Mouse (Mus musculus): Measurements from ENCODE around the gene Nfyc. TPM values are rescaled to one million over a fixed set of nuclear protein-coding genes. Genes with fewer than 3 reads are reported as not detected.

Gene Nfyc
- polyA plus RNA-seq, 1 experiment from 2014 or later: 106 TPM

DNA sequence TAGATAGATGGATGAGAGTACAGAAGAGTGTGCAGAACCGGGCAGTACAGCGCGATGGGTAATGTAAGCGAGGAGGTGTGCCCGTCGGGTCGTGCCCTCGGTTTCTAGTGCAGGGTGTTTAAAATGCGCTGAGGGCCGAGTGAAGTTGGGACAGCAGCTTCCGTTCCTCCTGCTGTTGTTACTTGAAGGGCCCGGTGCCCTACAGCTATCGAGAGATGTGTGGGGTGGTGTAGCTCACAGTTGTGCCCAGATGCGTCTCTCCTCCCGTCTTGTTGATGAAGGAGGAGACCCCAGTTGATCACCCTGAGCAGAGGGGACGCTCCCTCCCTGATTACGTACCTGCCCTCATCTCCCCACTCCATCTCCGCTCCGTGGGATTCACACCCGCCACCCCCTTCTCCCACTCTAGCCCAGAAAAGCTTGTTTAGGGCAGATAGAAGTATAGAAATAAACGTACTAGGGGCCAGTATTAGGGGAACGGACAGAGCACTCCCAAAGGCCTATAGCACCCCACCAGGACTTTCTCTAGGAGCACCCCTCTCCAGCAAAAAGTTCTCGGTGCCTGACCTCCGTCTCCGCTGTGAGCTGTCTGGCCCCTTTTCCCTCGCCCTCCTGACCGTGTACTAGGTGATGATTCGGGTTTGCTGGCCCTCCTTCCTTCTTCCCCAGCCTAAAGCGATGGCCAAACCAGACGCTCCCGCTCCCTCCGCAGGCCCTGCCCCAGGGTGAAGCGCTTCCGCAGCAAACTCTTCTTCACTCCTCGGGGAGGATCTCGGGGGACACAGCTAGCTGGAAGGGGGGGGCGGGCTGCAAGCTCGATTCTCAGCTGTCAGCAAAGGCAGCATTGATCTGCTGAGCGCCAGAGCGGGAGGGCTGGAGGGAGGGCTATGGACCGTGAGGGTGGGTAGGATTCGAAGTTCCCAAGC lies 83.2 kb downstream of the Nfyc start, which contains the start of gene Kcnq4:
Gene Kcnq4, minus strand, starts transcription at position 672 of the 926 bp plus-strand sequence.
- 2% methylated on average over 42 of the region's 42 CpGs for WGBS
- H3K4me2 ChIP-seq: peak within 1 kb of the TSS; percentile 100
- H3K9ac ChIP-seq: peak within 1 kb of the TSS; percentile 72
- peaks cover 86% of the 10 kb centered on the region for H3K27me3 ChIP-seq
- no peaks in the 10 kb centered on the region for H3K9me3 ChIP-seq
- peak within 1 kb of the TSS; percentile 66 for H3K4me3 ChIP-seq
- peaks cover 22% of the 10 kb centered on the region for H3K4me1 ChIP-seq
- H3K27ac ChIP-seq: no peak within 1 kb of the TSS
- no peaks in the 10 kb centered on the region for H3K36me3 ChIP-seq
- ATAC-seq (ENCODE audit: insufficient number of reproducible peaks, insufficient read depth, low FRiP score, low TSS enrichment, low read depth): no peak

GRCm38 (mm10) chr4:120747243-120747792 lies 84.1 kb downstream of the Nfyc start:
- Histone ChIP-seq H3K36me3 (no peaks in the 10 kb centered on the region), H3K4me1 (peaks cover 22% of the 10 kb centered on the region), H3K27ac (no peak overlapping the region), H3K9ac (peak overlapping the region; percentile 72), H3K4me3 (peak overlapping the region; percentile 66), H3K9me3 (no peaks in the 10 kb centered on the region), H3K4me2 (peak overlapping the region; percentile 100), H3K27me3 (peaks cover 93% of the 10 kb centered on the region)
- ATAC-seq (ENCODE audit: insufficient number of reproducible peaks, insufficient read depth, low FRiP score, low TSS enrichment, low read depth): peak; percentile 49
- 0% methylated on average over 68 of the region's 75 CpGs for WGBS

GRCm38 (mm10) chr4:120746552-120747150 lies 84.7 kb downstream of the Nfyc start:
- Histone ChIP-seq H3K9me3 (no peaks in the 10 kb centered on the region), H3K27ac (no peak overlapping the region), H3K4me2 (peak overlapping the region; percentile 100), H3K36me3 (no peaks in the 10 kb centered on the region), H3K27me3 (peaks cover 94% of the 10 kb centered on the region), H3K4me1 (peaks cover 22% of the 10 kb centered on the region), H3K4me3 (peak overlapping the region; percentile 66), H3K9ac (peak overlapping the region; percentile 72)
- ATAC-seq (ENCODE audit: insufficient number of reproducible peaks, insufficient read depth, low FRiP score, low TSS enrichment, low read depth): 0 out of 2 replicates have a peak, but pooled peaks have one; percentile 1
- 4% methylated on average over 28 of the region's 53 CpGs for WGBS

- Histone ChIP-seq H3K9me3 (no peaks in the 10 kb centered on the region), H3K27ac (no peak overlapping the region), H3K4me2 (peak overlapping the region; percentile 100), H3K27me3 (peaks cover 86% of the 10 kb centered on the region), H3K4me1 (peaks cover 25% of the 10 kb centered on the region), H3K9ac (no peak overlapping the region), H3K36me3 (no peaks in the 10 kb centered on the region), H3K4me3 (peak overlapping the region; percentile 66)
- ATAC-seq (ENCODE audit: insufficient number of reproducible peaks, insufficient read depth, low FRiP score, low TSS enrichment, low read depth): no peak
- WGBS: 27% methylated on average over 10 of the region's 10 CpGs
Observed at GRCm38 (mm10) chr4:120745731-120746551, 85.4 kb downstream of the Nfyc start.

- Histone ChIP-seq H3K27me3 (peaks cover 64% of the 10 kb centered on the region), H3K4me3 (no peak overlapping the region), H3K4me1 (peaks cover 28% of the 10 kb centered on the region), H3K9ac (no peak overlapping the region), H3K9me3 (no peaks in the 10 kb centered on the region), H3K36me3 (no peaks in the 10 kb centered on the region), H3K27ac (no peak overlapping the region), H3K4me2 (no peak overlapping the region)
- no peak for ATAC-seq (ENCODE audit: insufficient number of reproducible peaks, insufficient read depth, low FRiP score, low TSS enrichment, low read depth)
- 70% methylated on average over 3 of the region's 3 CpGs for WGBS
Observed at GRCm38 (mm10) chr4:120743636-120744035, 87.7 kb downstream of the Nfyc start.

DNA sequence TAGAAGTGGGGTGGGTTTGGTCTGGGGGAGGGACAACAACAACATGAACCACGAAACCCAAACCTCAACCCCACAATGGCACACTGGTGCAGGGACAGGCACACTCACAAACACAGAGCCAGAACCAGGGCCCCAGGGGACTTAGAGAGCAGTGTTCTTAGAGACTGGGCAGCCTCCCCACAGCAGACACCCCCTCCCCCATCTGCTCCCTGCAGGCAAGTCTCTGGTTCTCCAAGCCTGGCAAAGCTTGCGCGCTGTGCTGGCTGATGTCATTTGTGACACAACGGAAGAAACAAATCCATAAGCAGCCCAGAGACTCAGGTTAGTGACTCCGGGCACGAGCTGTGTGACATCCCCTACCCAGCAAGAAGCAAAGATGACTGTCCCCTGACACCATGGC lies 90.1 kb downstream of the Nfyc start:
- WGBS: 67% methylated on average over 6 of the region's 6 CpGs
- no peak for ATAC-seq (ENCODE audit: insufficient number of reproducible peaks, insufficient read depth, low FRiP score, low TSS enrichment, low read depth)

GRCm38 (mm10) chr4:120734012-120734622 lies 97.3 kb downstream of the Nfyc start:
- WGBS: 76% methylated on average over 5 of the region's 5 CpGs
- no peaks in the 10 kb centered on the region for H3K9me3 ChIP-seq
- H3K4me1 ChIP-seq: peaks cover 24% of the 10 kb centered on the region
- no peak for ATAC-seq (ENCODE audit: insufficient number of reproducible peaks, insufficient read depth, low FRiP score, low TSS enrichment, low read depth)
- no peak overlapping the region for H3K4me3 ChIP-seq
- H3K27ac ChIP-seq: no peak overlapping the region
- H3K27me3 ChIP-seq: peaks cover 40% of the 10 kb centered on the region
- H3K9ac ChIP-seq: no peak overlapping the region
- H3K4me2 ChIP-seq: no peak overlapping the region
- no peaks in the 10 kb centered on the region for H3K36me3 ChIP-seq

More for the DNA sequence above, 90.1 kb downstream of the Nfyc start:
- Histone ChIP-seq H3K27ac (no peak overlapping the region), H3K4me3 (no peak overlapping the region), H3K36me3 (no peaks in the 10 kb centered on the region), H3K4me2 (no peak overlapping the region), H3K27me3 (peaks cover 46% of the 10 kb centered on the region), H3K4me1 (0 out of 2 replicates have a peak, but pooled peaks cover 11% of the 10 kb centered on the region), H3K9ac (no peak overlapping the region), H3K9me3 (no peaks in the 10 kb centered on the region)

DNA sequence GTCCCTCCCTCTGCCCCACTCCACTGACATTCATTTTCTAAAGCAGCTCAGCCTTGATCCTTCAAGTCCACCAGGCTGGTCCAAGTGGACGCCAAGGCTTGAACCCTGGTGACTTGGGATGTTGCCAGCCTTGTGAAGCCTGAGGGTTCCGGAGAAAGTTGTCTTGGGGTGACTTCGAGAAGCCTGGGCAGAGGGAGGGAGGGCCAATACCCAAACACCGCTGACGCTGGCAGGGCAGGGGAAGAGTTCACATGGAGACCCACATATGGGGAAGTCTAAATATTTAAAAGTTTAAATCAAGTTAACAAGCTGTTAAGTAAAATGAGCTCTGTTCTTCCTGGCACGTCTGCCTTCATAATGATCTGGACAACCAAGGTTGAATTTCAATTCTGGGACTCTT lies 98.6 kb downstream of the Nfyc start:
- Histone ChIP-seq H3K27me3 (peaks cover 40% of the 10 kb centered on the region), H3K27ac (no peak overlapping the region), H3K36me3 (no peaks in the 10 kb centered on the region), H3K9ac (no peak overlapping the region), H3K4me2 (no peak overlapping the region), H3K4me1 (peaks cover 24% of the 10 kb centered on the region), H3K9me3 (no peaks in the 10 kb centered on the region), H3K4me3 (no peak overlapping the region)
- no peak for ATAC-seq (ENCODE audit: insufficient number of reproducible peaks, insufficient read depth, low FRiP score, low TSS enrichment, low read depth)
- WGBS: 70% methylated on average over 6 of the region's 6 CpGs

DNA sequence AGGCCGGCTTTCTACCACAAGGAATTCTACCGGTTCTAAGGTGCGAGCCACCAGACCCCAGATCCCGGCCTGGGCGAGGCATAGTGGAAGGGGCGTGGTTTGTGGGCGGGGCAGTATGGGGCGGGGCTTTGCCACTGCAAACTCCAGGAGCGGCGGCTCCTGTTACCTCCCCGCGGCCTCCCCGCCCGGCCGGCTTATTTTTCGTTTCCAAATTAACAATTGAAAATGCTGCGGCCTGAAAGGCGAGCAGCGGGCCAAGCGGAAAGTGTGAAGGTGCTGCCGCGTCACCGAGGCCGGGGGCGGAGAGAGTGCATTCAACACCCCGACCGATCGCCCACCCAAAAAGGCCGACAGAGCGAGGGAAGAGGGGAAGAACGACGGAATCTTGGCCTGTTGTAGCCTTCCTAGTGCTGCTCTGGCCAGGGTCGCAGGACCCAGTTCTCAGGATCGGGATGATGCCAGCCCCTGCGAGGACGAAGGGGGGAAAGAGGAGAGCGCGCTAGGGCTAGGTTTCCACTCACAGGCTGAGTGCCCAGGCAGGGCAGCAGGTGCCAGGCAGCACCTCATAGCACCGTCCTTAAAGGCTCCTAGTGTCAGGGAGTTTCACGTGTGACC lies 100.2 kb downstream of the Nfyc start:
- under 1% methylated on average over 40 of the region's 40 CpGs for WGBS
- ATAC-seq (ENCODE audit: insufficient number of reproducible peaks, insufficient read depth, low FRiP score, low TSS enrichment, low read depth): peak; percentile 81

DNA sequence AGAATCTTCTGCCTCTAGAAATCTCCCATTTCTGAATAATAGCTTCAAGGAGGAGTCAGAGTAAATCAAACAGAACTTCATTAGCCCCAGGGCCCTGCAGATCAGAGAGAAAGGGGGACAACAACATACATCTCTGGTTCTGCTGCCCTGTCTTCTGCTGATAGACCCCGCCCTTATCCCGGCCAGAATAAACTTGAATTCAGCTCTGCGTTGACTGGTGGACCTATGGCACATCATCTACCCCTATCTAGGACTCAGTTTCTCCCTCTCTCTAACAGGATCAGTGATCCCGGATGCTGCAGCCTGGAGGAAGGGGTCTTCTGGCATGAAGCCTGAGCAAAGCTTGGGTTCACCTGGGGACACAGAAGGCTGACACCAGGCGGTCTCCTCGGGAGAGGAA lies 100.8 kb downstream of the Nfyc start:
- no peak overlapping the region for H3K27ac ChIP-seq
- H3K4me1 ChIP-seq: peaks cover 24% of the 10 kb centered on the region
- H3K9me3 ChIP-seq: no peaks in the 10 kb centered on the region
- H3K9ac ChIP-seq: peak overlapping the region; percentile 69; the same call in 1 of the 2 replicates
- no peaks in the 10 kb centered on the region for H3K36me3 ChIP-seq
- peak overlapping the region; percentile 96 for H3K4me2 ChIP-seq
- H3K4me3 ChIP-seq: peak overlapping the region; percentile 49
- H3K27me3 ChIP-seq: peaks cover 36% of the 10 kb centered on the region
- ATAC-seq (ENCODE audit: insufficient number of reproducible peaks, insufficient read depth, low FRiP score, low TSS enrichment, low read depth): 0 out of 2 replicates have a peak, but pooled peaks have one; percentile 5
- 31% methylated on average over 6 of the region's 6 CpGs for WGBS

More for the DNA sequence above, 100.2 kb downstream of the Nfyc start:
- Histone ChIP-seq H3K27me3 (peaks cover 36% of the 10 kb centered on the region), H3K27ac (no peak overlapping the region), H3K4me3 (peak overlapping the region; percentile 49), H3K9me3 (no peaks in the 10 kb centered on the region), H3K4me1 (peaks cover 24% of the 10 kb centered on the region), H3K4me2 (peak overlapping the region; percentile 96), H3K9ac (peak overlapping the region; percentile 69), H3K36me3 (no peaks in the 10 kb centered on the region)
